Mouse (Mus musculus) heart, adult 10 weeks (tissue): ENCODE measurements around the gene Hephl1. TPM values are rescaled to one million over a fixed set of nuclear protein-coding genes. Genes with fewer than 3 reads are reported as not detected.

Experiments used
- polyA plus RNA-seq: library from polyadenylated mRNA; stranded (reverse); fragments of 350-450 nt; fragmentation: Illumina TruSeq; extraction: RNeasy Lipid Tissue Mini Kit (QIAGEN cat#74804); gene quantifications from one replicate; pipeline ENCODE4 v1.2.3, GENCODE M21; 2014; ENCODE audit warnings: low read depth, low replicate concordance

Hephl1 gene
- 0.08 TPM for polyA plus RNA-seq

GRCm38 (mm10) chr9:15112008-15112407 lies at the start of gene Hephl1:
Gene Hephl1, minus strand, starts transcription at chr9:15112108.

GRCm38 (mm10) chr9:15045084-15045669 lies 66.7 kb downstream of the Hephl1 start, which contains the start of gene Panx1:
Gene Panx1, minus strand, starts transcription at chr9:15045478.

Other genes starting within 250 kb of the Hephl1 start
- gene Izumo1r, start 208.2 kb downstream of the Hephl1 start, polyA plus RNA-seq: not detected
- 4.1 TPM for gene Panx1, start 66.6 kb downstream of the Hephl1 start, polyA plus RNA-seq
- gene Vstm5, start 126.9 kb upstream of the Hephl1 start, polyA plus RNA-seq: 0.37 TPM
- 13.2 TPM for gene Med17, start 167.8 kb upstream of the Hephl1 start, polyA plus RNA-seq
- gene Taf1d, start 194.1 kb upstream of the Hephl1 start, polyA plus RNA-seq: 16.1 TPM
- gene 4931406C07Rik, start 194.3 kb upstream of the Hephl1 start, polyA plus RNA-seq: 9.8 TPM
- 7.2 TPM for gene Cep295, start 245.7 kb upstream of the Hephl1 start, polyA plus RNA-seq